Mouse (Mus musculus): ENCODE measurements around the gene Adam23. TPM values are rescaled to one million over a fixed set of nuclear protein-coding genes. Genes with fewer than 3 reads are reported as not detected.

The Adam23 gene
- polyA plus RNA-seq, 1 experiment from 2014 or later = 3.0 TPM

- no peak overlapping the region for H3K4me2 ChIP-seq (ENCODE audit: low read length)
- no peak for TF ChIP-seq CTCF (IDR thresholded peaks at IDR 0.05; ENCODE audit: low read depth)
- WGBS = 75% methylated on average over 4 of the region's 4 CpGs
- no peak overlapping the region for H3K4me3 ChIP-seq (replicated peaks; ENCODE audit: low read depth, low read length)
- H3K9ac ChIP-seq (ENCODE audit: low read depth, low read length) = no peak overlapping the region
- H3K9me3 ChIP-seq (replicated peaks; ENCODE audit: low read length) = no peaks in the 10 kb centered on the region
- no peaks in the 10 kb centered on the region for H3K27me3 ChIP-seq (ENCODE audit: insufficient read depth, low read length)
- DNase-seq (ENCODE audit: low spot score) (no peak), ATAC-seq (replicated peaks; ENCODE audit: low FRiP score, low read depth) (no peak)
- no peaks in the 10 kb centered on the region for H3K36me3 ChIP-seq (ENCODE audit: insufficient read depth, low read length)
- no peaks in the 10 kb centered on the region for H3K4me1 ChIP-seq (replicated peaks; ENCODE audit: insufficient read depth, low read length)
- no peak overlapping the region for H3K27ac ChIP-seq
Measured at GRCm38 (mm10) chr1:63563928-63564327, 118.2 kb downstream of the Adam23 start.

- no peaks in the 10 kb centered on the region for H3K36me3 ChIP-seq (ENCODE audit: insufficient read depth, low read length)
- no peaks in the 10 kb centered on the region for H3K27me3 ChIP-seq (ENCODE audit: insufficient read depth, low read length)
- H3K4me3 ChIP-seq (replicated peaks; ENCODE audit: low read depth, low read length) = no peak overlapping the region
- H3K27ac ChIP-seq = no peak overlapping the region
- no peak for DNase-seq (ENCODE audit: low spot score)
- WGBS = 47% methylated on average over 7 of the region's 7 CpGs
- TF ChIP-seq CTCF (IDR thresholded peaks at IDR 0.05; ENCODE audit: low read depth) = no peak
- no peaks in the 10 kb centered on the region for H3K9me3 ChIP-seq (replicated peaks; ENCODE audit: low read length)
- ATAC-seq (replicated peaks; ENCODE audit: low FRiP score, low read depth) = no peak
- H3K9ac ChIP-seq (ENCODE audit: low read depth, low read length) = no peak overlapping the region
- H3K4me1 ChIP-seq (replicated peaks; ENCODE audit: insufficient read depth, low read length) = no peaks in the 10 kb centered on the region
- no peak overlapping the region for H3K4me2 ChIP-seq (ENCODE audit: low read length)
Measured at GRCm38 (mm10) chr1:63566501-63566900, 120.8 kb downstream of the Adam23 start.

GRCm38 (mm10) chr1:63567031-63567430 is 121.3 kb downstream of the Adam23 start:
- no peak for TF ChIP-seq CTCF (IDR thresholded peaks at IDR 0.05; ENCODE audit: low read depth)
- H3K4me1 ChIP-seq (replicated peaks; ENCODE audit: insufficient read depth, low read length) = no peaks in the 10 kb centered on the region
- H3K27ac ChIP-seq = no peak overlapping the region
- WGBS = 53% methylated on average over 4 of the region's 4 CpGs
- H3K9ac ChIP-seq (ENCODE audit: low read depth, low read length) = no peak overlapping the region
- H3K9me3 ChIP-seq (replicated peaks; ENCODE audit: low read length) = no peaks in the 10 kb centered on the region
- no peaks in the 10 kb centered on the region for H3K27me3 ChIP-seq (ENCODE audit: insufficient read depth, low read length)
- no peak overlapping the region for H3K4me3 ChIP-seq (replicated peaks; ENCODE audit: low read depth, low read length)
- no peak overlapping the region for H3K4me2 ChIP-seq (ENCODE audit: low read length)
- ATAC-seq (replicated peaks; ENCODE audit: low FRiP score, low read depth) (no peak), DNase-seq (ENCODE audit: low spot score) (no peak)
- no peaks in the 10 kb centered on the region for H3K36me3 ChIP-seq (ENCODE audit: insufficient read depth, low read length)

- Histone ChIP-seq H3K9me3 (replicated peaks; ENCODE audit: low read length) (no peaks in the 10 kb centered on the region), H3K27me3 (ENCODE audit: insufficient read depth, low read length) (no peaks in the 10 kb centered on the region), H3K4me1 (replicated peaks; ENCODE audit: insufficient read depth, low read length) (no peaks in the 10 kb centered on the region), H3K36me3 (ENCODE audit: insufficient read depth, low read length) (no peaks in the 10 kb centered on the region), H3K4me2 (ENCODE audit: low read length) (no peak overlapping the region), H3K4me3 (replicated peaks; ENCODE audit: low read depth, low read length) (no peak overlapping the region), H3K9ac (ENCODE audit: low read depth, low read length) (no peak overlapping the region), H3K27ac (no peak overlapping the region)
- 57% methylated on average over 7 of the region's 7 CpGs for WGBS
- DNase-seq (ENCODE audit: low spot score) (no peak), ATAC-seq (replicated peaks; ENCODE audit: low FRiP score, low read depth) (no peak)
- no peak for TF ChIP-seq CTCF (IDR thresholded peaks at IDR 0.05; ENCODE audit: low read depth)
Measured at GRCm38 (mm10) chr1:63572229-63572628, 126.5 kb downstream of the Adam23 start.

GRCm38 (mm10) chr1:63573432-63573831 is 127.7 kb downstream of the Adam23 start:
- H3K27ac ChIP-seq = no peak overlapping the region
- no peaks in the 10 kb centered on the region for H3K4me1 ChIP-seq (replicated peaks; ENCODE audit: insufficient read depth, low read length)
- H3K9me3 ChIP-seq (replicated peaks; ENCODE audit: low read length) = no peaks in the 10 kb centered on the region
- H3K4me2 ChIP-seq (ENCODE audit: low read length) = no peak overlapping the region
- no peak for ATAC-seq (replicated peaks; ENCODE audit: low FRiP score, low read depth)
- no peak overlapping the region for H3K9ac ChIP-seq (ENCODE audit: low read depth, low read length)
- H3K36me3 ChIP-seq (ENCODE audit: insufficient read depth, low read length) = no peaks in the 10 kb centered on the region
- H3K4me3 ChIP-seq (replicated peaks; ENCODE audit: low read depth, low read length) = no peak overlapping the region
- WGBS = 59% methylated on average over 6 of the region's 6 CpGs
- H3K27me3 ChIP-seq (ENCODE audit: insufficient read depth, low read length) = no peaks in the 10 kb centered on the region
- no peak for DNase-seq (ENCODE audit: low spot score)
- no peak for TF ChIP-seq CTCF (IDR thresholded peaks at IDR 0.05; ENCODE audit: low read depth)

- H3K27me3 ChIP-seq (ENCODE audit: insufficient read depth, low read length) = no peaks in the 10 kb centered on the region
- H3K4me2 ChIP-seq (ENCODE audit: low read length) = no peak overlapping the region
- ATAC-seq (replicated peaks; ENCODE audit: low FRiP score, low read depth) = no peak
- 52% methylated on average over 12 of the region's 12 CpGs for WGBS
- no peak overlapping the region for H3K9ac ChIP-seq (ENCODE audit: low read depth, low read length)
- H3K4me3 ChIP-seq (replicated peaks; ENCODE audit: low read depth, low read length) = no peak overlapping the region
- TF ChIP-seq CTCF (IDR thresholded peaks at IDR 0.05; ENCODE audit: low read depth) = no peak
- H3K36me3 ChIP-seq (ENCODE audit: insufficient read depth, low read length) = no peaks in the 10 kb centered on the region
- no peak for DNase-seq (ENCODE audit: low spot score)
- no peak overlapping the region for H3K27ac ChIP-seq
- no peaks in the 10 kb centered on the region for H3K4me1 ChIP-seq (replicated peaks; ENCODE audit: insufficient read depth, low read length)
- H3K9me3 ChIP-seq (replicated peaks; ENCODE audit: low read length) = no peaks in the 10 kb centered on the region
Measured at GRCm38 (mm10) chr1:63573864-63574611, 128.3 kb downstream of the Adam23 start.

GRCm38 (mm10) chr1:63576803-63577202 is 131.1 kb downstream of the Adam23 start:
- Histone ChIP-seq H3K27ac (no peak overlapping the region), H3K36me3 (ENCODE audit: insufficient read depth, low read length) (no peaks in the 10 kb centered on the region), H3K4me1 (replicated peaks; ENCODE audit: insufficient read depth, low read length) (no peaks in the 10 kb centered on the region), H3K9me3 (replicated peaks; ENCODE audit: low read length) (no peaks in the 10 kb centered on the region), H3K27me3 (ENCODE audit: insufficient read depth, low read length) (no peaks in the 10 kb centered on the region), H3K4me2 (ENCODE audit: low read length) (no peak overlapping the region), H3K4me3 (replicated peaks; ENCODE audit: low read depth, low read length) (no peak overlapping the region), H3K9ac (ENCODE audit: low read depth, low read length) (no peak overlapping the region)
- TF ChIP-seq CTCF (IDR thresholded peaks at IDR 0.05; ENCODE audit: low read depth) = no peak
- WGBS = 76% methylated on average over 5 of the region's 5 CpGs
- no peak for ATAC-seq (replicated peaks; ENCODE audit: low FRiP score, low read depth)
- no peak for DNase-seq (ENCODE audit: low spot score)
